Mouse (Mus musculus) G1E-ER4 (cell line): ENCODE results near the gene Gpr50. TPM values are rescaled to one million over a fixed set of nuclear protein-coding genes. Genes with fewer than 3 reads are reported as not detected.

Source experiments
- GATA1 ChIP-seq: IDR thresholded peaks from one replicate; pipeline ENCODE4 v1.8.0; 2012; ENCODE audit warnings: low read length, inconsistent platforms
- polyA plus RNA-seq: library from polyadenylated mRNA; stranded (reverse); fragments of >175 nt; gene quantifications from 2 replicates; pipeline ENCODE4 v1.2.3, GENCODE M21; 2012

The Gpr50 gene
- not detected in 2 replicates for polyA plus RNA-seq

- no peak for TF ChIP-seq GATA1
These were observed at the start of gene Gpr50 for GRCm38 (mm10) chrX:71663374-71663773. Gpr50 (plus strand) TSS chrX:71663667.

GRCm38 (mm10) chrX:71622286-71622685, 41.2 kb upstream of the Gpr50 start:
- TF ChIP-seq GATA1: no peak

- TF ChIP-seq GATA1: no peak
These were observed 39.6 kb upstream of the Gpr50 start for GRCm38 (mm10) chrX:71623843-71624242.

GRCm38 (mm10) chrX:71628306-71628705, 35.2 kb upstream of the Gpr50 start:
- no peak for TF ChIP-seq GATA1

- TF ChIP-seq GATA1: no peak
These were observed 32.8 kb upstream of the Gpr50 start for GRCm38 (mm10) chrX:71630709-71631108.

GRCm38 (mm10) chrX:71631130-71631529, 32.3 kb upstream of the Gpr50 start:
- TF ChIP-seq GATA1: no peak

GRCm38 (mm10) chrX:71647958-71648357, 15.5 kb upstream of the Gpr50 start:
- TF ChIP-seq GATA1: no peak

- no peak for TF ChIP-seq GATA1
These were observed 15.0 kb upstream of the Gpr50 start for GRCm38 (mm10) chrX:71648434-71648833.

- no peak for TF ChIP-seq GATA1
These were observed 14.5 kb upstream of the Gpr50 start for GRCm38 (mm10) chrX:71648848-71649454.

- TF ChIP-seq GATA1: no peak
These were observed 13.5 kb upstream of the Gpr50 start for GRCm38 (mm10) chrX:71649993-71650392.

- TF ChIP-seq GATA1: no peak
These were observed 1.7 kb upstream of the Gpr50 start for GRCm38 (mm10) chrX:71661794-71662193.

GRCm38 (mm10) chrX:71663871-71664687, 612 bp downstream of the Gpr50 start:
- no peak for TF ChIP-seq GATA1

- no peak for TF ChIP-seq GATA1
These were observed 1.2 kb downstream of the Gpr50 start for GRCm38 (mm10) chrX:71664688-71665026.

GRCm38 (mm10) chrX:71670254-71670653, 6.8 kb downstream of the Gpr50 start:
- no peak for TF ChIP-seq GATA1

- no peak for TF ChIP-seq GATA1
These were observed 37.5 kb downstream of the Gpr50 start for GRCm38 (mm10) chrX:71700817-71701469.

Other genes with a start within 250 kb of the Gpr50 start
- gene Cd99l2, start 170.8 kb upstream of the Gpr50 start, polyA plus RNA-seq: 4.0 and 4.8 TPM in 2 replicates
- gene Hmgb3, start 107.7 kb upstream of the Gpr50 start, polyA plus RNA-seq: 262 and 304 TPM in 2 replicates
- gene Vma21, start 152.3 kb downstream of the Gpr50 start, polyA plus RNA-seq: 7.3 and 8.0 TPM in 2 replicates